Mouse (Mus musculus) limb, embryonic 14.5 days (tissue): ENCODE measurements around the gene Pik3ca. TPM values are rescaled to one million over a fixed set of nuclear protein-coding genes. Genes with fewer than 3 reads are reported as not detected.

Source experiments
- ATAC-seq: fragments of 200-750 bp; cut with Nextera tagmentation; 2 replicates; pipeline ENCODE4 v1.8.0; 2017; ENCODE audit warnings: low read depth, moderate number of reproducible peaks, moderate TSS enrichment; ENCODE audit not compliant: low FRiP score
- DNase-seq: peaks from one replicate; pipeline ENCODE4 v3.0.0-alpha.2; 2015; ENCODE audit warnings: low spot score
- H3K27ac ChIP-seq: fragments of 300-500 bp; sonication (generic); replicated peaks from 2 replicates; pipeline ENCODE4 v1.5.1; 2014; ENCODE audit warnings: low read depth, mild to moderate bottlenecking, low read length, moderate library complexity, mixed read lengths
- H3K27me3 ChIP-seq: fragments of 300-500 bp; sonication (generic); 2 replicates; pipeline ENCODE4 v1.6.1; 2014; ENCODE audit warnings: low read length, mixed read lengths; ENCODE audit not compliant: control insufficient read depth, insufficient read depth
- H3K36me3 ChIP-seq: fragments of 300-500 bp; sonication (generic); 2 replicates; pipeline ENCODE4 v1.6.1; 2014; ENCODE audit warnings: mild to moderate bottlenecking, low read length, moderate library complexity, mixed read lengths; ENCODE audit not compliant: control insufficient read depth, insufficient read depth
- H3K4me1 ChIP-seq: fragments of 300-500 bp; sonication (generic); 2 replicates; pipeline ENCODE4 v1.6.1; 2014; ENCODE audit warnings: antibody characterized with exemption, low read length, mixed read lengths; ENCODE audit not compliant: control insufficient read depth, insufficient read depth
- H3K4me2 ChIP-seq: fragments of 300-500 bp; sonication (generic); replicated peaks from 2 replicates; pipeline ENCODE4 v1.6.1; 2014; ENCODE audit warnings: low read depth, mild to moderate bottlenecking, low read length, moderate library complexity; ENCODE audit not compliant: severe bottlenecking
- H3K4me3 ChIP-seq: fragments of 300-500 bp; sonication (generic); replicated peaks from 2 replicates; pipeline ENCODE4 v1.5.1; 2014; ENCODE audit warnings: low read length
- H3K9ac ChIP-seq: fragments of 300-500 bp; sonication (generic); 2 replicates; pipeline ENCODE4 v1.6.1; 2014; ENCODE audit warnings: mild to moderate bottlenecking, low read depth, low read length, moderate library complexity; ENCODE audit not compliant: severe bottlenecking
- H3K9me3 ChIP-seq: fragments of 300-500 bp; sonication (generic); 2 replicates; pipeline ENCODE4 v1.6.1; 2016; ENCODE audit warnings: low read length; ENCODE audit not compliant: control insufficient read depth
- POLR2A ChIP-seq: fragments of 200-500 bp; IDR thresholded peaks from 2 replicates; pipeline ENCODE4 v1.8.0; 2012; ENCODE audit warnings: inconsistent platforms, mild to moderate bottlenecking, moderate library complexity, borderline replicate concordance; ENCODE audit not compliant: insufficient read depth, insufficient read length; ENCODE audit errors: extremely low read depth
- WGBS: fragments of 180-500 bp; shearing (Covaris S2); extraction: QIAGEN DNeasy Blood & Tissue Kit; methylation state at CpG from one replicate; pipeline ENCODE4 v1.1.7; 2014; 5-methylcytosine and 5-hydroxymethylcytosine counted together
- polyA plus RNA-seq, 2 experiments: library from polyadenylated mRNA; depleted of rRNA in 1 of 2; stranded (reverse) in 1 of 2; unstranded in 1 of 2; fragments of >200 nt; fragmentation: Nextera tagmentation in 1 of 2; extraction: Ambion mirVana in 1 of 2; gene quantifications; 2 replicates each; pipeline versions ENCODE4 v1.2.1 to v1.2.3; 2012 to 2014

Gene Pik3ca
- polyA plus RNA-seq, 2 experiments = 17.0 to 17.1 TPM

GRCm38 (mm10) chr3:32373236-32373635 is 24.2 kb upstream of the Pik3ca start:
- Histone ChIP-seq H3K36me3 (no peaks in the 10 kb centered on the region), H3K27ac (no peak overlapping the region), H3K9me3 (no peaks in the 10 kb centered on the region), H3K4me3 (no peak overlapping the region), H3K4me1 (no peaks in the 10 kb centered on the region), H3K9ac (no peak overlapping the region), H3K27me3 (no peaks in the 10 kb centered on the region), H3K4me2 (no peak overlapping the region)
- ATAC-seq (no peak), DNase-seq (no peak)
- no peak for TF ChIP-seq POLR2A
- 81% methylated on average over 6 of the region's 6 CpGs for WGBS

- no peak for TF ChIP-seq POLR2A
- DNase-seq (no peak), ATAC-seq (no peak)
- Histone ChIP-seq H3K4me2 (no peak overlapping the region), H3K27ac (no peak overlapping the region), H3K27me3 (no peaks in the 10 kb centered on the region), H3K4me1 (no peaks in the 10 kb centered on the region), H3K36me3 (no peaks in the 10 kb centered on the region), H3K9ac (no peak overlapping the region), H3K4me3 (no peak overlapping the region), H3K9me3 (no peaks in the 10 kb centered on the region)
- 36% methylated on average over 2 of the region's 2 CpGs for WGBS
These were observed 17.6 kb upstream of the Pik3ca start for GRCm38 (mm10) chr3:32379891-32380290.

GRCm38 (mm10) chr3:32381556-32381955 is 15.9 kb upstream of the Pik3ca start:
- H3K4me1 ChIP-seq = no peaks in the 10 kb centered on the region
- ATAC-seq (no peak), DNase-seq (no peak)
- no peak overlapping the region for H3K27ac ChIP-seq
- H3K36me3 ChIP-seq = no peaks in the 10 kb centered on the region
- H3K4me2 ChIP-seq = no peak overlapping the region
- WGBS = 79% methylated on average over 3 of the region's 3 CpGs
- no peak for TF ChIP-seq POLR2A
- no peak overlapping the region for H3K9ac ChIP-seq
- no peak overlapping the region for H3K4me3 ChIP-seq
- no peaks in the 10 kb centered on the region for H3K27me3 ChIP-seq
- no peaks in the 10 kb centered on the region for H3K9me3 ChIP-seq

- H3K4me2 ChIP-seq = no peak overlapping the region
- H3K9ac ChIP-seq = no peak overlapping the region
- WGBS = 85% methylated on average over 4 of the region's 4 CpGs
- no peaks in the 10 kb centered on the region for H3K36me3 ChIP-seq
- no peaks in the 10 kb centered on the region for H3K4me1 ChIP-seq
- TF ChIP-seq POLR2A = no peak
- H3K4me3 ChIP-seq = no peak overlapping the region
- DNase-seq = no peak
- H3K9me3 ChIP-seq = no peaks in the 10 kb centered on the region
- no peak overlapping the region for H3K27ac ChIP-seq
- no peak for ATAC-seq
- H3K27me3 ChIP-seq = no peaks in the 10 kb centered on the region
These were observed 4.6 kb upstream of the Pik3ca start for GRCm38 (mm10) chr3:32392841-32393240.

- WGBS = 86% methylated on average over 8 of the region's 8 CpGs
- ATAC-seq (no peak), DNase-seq (no peak)
- Histone ChIP-seq H3K27me3 (no peaks in the 10 kb centered on the region), H3K9ac (no peak overlapping the region), H3K4me2 (no peak overlapping the region), H3K4me1 (peaks cover 6% of the 10 kb centered on the region; the same call in 1 of the 2 replicates), H3K9me3 (no peaks in the 10 kb centered on the region), H3K36me3 (no peaks in the 10 kb centered on the region), H3K27ac (no peak overlapping the region), H3K4me3 (no peak overlapping the region)
- TF ChIP-seq POLR2A = no peak
These were observed 3.5 kb upstream of the Pik3ca start for GRCm38 (mm10) chr3:32393986-32394385.

- WGBS = 21% methylated on average over 23 of the region's 24 CpGs
- DNase-seq (peak; percentile 31), ATAC-seq (no peak)
- peak overlapping the region; percentile 81 for H3K4me2 ChIP-seq
- no peaks in the 10 kb centered on the region for H3K36me3 ChIP-seq
- H3K27ac ChIP-seq = peak overlapping the region; percentile 99
- TF ChIP-seq POLR2A = no peak
- peaks cover 18% of the 10 kb centered on the region for H3K4me1 ChIP-seq
- no peaks in the 10 kb centered on the region for H3K27me3 ChIP-seq
- no peaks in the 10 kb centered on the region for H3K9me3 ChIP-seq
- H3K4me3 ChIP-seq = peak overlapping the region; percentile 92
- peak overlapping the region; percentile 98 for H3K9ac ChIP-seq
These were observed 1.5 kb upstream of the Pik3ca start for GRCm38 (mm10) chr3:32395771-32396551.
